Mouse (Mus musculus): Measurements from ENCODE around the gene Zfp9. TPM values are rescaled to one million over a fixed set of nuclear protein-coding genes. Genes with fewer than 3 reads are reported as not detected.

The Zfp9 gene
- polyA plus RNA-seq (2017; shearing (Covaris generic)), result 0.16 TPM

DNA sequence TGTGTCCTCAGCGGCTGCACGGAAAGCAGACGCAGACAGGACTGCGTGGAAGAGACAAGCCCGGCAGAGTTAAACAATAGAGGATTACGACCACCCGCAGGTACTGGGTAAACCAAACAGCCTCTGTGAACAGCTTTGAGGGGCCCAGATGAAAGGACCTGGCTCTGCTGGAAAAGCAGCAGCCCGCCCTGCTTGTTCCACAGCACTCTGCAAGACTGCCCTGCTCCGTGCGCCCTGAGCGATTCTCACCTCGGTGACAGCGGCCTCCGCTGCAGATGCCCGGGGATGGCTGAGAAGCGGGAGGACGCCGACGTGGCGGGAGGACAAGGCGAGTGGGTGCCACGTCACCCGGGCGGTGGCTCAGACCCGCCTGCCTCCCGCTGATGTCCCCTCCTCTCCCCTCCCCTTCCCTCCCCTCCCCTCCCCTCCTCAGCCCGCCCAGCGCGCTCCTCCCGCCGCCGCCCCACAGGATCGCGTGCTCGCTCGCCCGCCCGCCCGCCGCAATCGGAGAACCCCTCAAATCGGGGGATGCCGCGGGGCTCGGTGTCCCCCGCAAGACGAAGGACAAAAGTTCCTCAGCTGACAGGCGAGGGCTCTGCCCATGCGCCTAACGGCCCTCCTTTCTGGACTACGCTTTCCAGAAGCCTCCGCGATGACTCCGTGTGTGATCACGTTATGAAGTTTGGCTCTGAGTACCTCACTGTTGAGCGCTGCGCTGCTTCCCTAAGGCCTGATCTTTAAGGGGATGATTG is at the start of gene Zfp9:
Zfp9 (minus strand) TSS at position 364 of the 752 bp plus-strand sequence.

DNA sequence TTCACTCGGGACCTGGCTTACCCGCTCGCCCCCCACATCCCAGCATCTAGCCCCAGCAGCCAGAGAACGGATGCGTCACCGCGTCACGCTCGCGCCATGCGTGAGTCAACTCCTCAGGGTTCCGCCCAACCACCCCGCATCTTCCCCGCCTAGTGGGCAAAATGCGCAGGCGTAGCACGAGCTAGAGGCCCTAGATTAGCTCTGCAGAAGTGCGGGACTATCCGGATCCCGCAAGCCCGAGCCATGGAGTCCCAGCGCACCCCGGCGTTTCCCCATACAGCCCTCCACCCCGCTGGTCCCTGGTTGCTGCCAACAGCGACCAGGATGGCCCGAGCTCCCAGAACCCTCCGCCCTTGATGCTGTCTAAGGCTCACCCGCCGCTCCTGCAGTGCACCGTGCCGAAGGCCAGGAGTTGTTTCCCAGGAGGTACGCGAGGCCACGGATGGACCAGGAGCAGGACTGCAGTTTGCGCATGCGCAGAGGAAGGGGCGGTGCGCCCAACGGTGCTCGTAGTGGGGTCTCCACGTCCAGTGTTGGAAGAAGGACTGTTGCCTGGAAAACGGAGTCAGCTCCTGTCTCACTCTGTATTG is 24.0 kb downstream of the Zfp9 start, which contains the start of gene Zfp248:
Zfp248 (minus strand) TSS at position 487 of the 590 bp plus-strand sequence.

DNA sequence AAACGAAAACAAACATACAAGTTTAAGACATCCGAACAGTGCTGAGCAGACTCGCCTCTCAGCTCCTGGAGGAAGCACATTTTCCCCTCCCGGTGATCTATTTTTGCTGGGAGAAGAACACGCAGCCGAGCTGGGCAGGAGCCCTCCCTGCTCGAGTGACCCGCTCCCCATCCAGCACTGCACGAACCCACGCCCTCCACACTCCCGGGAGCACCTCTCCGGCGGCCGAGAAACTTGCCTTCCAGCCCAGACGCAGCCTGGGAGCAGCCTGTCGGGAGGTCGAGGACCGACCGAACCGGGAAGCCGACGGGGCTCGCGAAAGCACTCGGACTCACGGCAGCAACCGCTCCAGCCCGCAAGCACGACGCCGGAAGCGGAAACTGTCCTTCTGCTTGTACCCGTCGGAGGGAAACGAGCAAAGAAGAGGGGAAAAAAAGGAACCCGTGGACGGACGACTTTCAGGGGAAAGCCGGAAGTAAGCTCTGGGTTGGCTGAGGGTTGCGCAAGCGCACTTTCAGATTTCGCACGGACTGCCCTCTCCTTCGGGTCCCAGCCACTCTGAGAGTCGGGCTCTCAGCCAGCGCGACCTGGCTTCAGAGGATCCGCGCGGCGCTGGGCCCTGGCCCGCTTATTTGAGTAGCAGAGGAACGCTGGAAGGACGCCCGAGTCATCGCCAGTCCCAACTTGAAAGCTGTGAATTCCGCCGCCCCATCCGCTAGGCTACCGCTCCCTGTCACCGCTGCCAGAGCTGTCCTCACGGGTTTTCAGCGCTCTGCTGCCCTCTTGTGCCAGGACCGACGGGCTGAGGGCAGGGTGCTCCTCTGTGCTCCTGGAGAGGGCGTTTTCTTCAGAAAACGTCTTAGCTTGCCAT is 59.8 kb downstream of the Zfp9 start, which contains the start of gene Bms1:
Bms1 (minus strand) TSS at position 425 of the 871 bp plus-strand sequence.

Other genes with a start within 250 kb of the Zfp9 start
- 78.9 TPM for gene Bms1, start 59.8 kb downstream of the Zfp9 start, polyA plus RNA-seq (2017; shearing (Covaris generic))
- 6.9 TPM for gene Zfp248, start 23.8 kb downstream of the Zfp9 start, polyA plus RNA-seq (2017; shearing (Covaris generic))
- gene Ankrd26, start 82.9 kb upstream of the Zfp9 start, polyA plus RNA-seq (2017; shearing (Covaris generic)), result 15.2 TPM